Mouse (Mus musculus) lung, embryonic 15.5 days (tissue): ENCODE data around the gene Pom121l12. TPM values are rescaled to one million over a fixed set of nuclear protein-coding genes. Genes with fewer than 3 reads are reported as not detected.

Experiments
- ATAC-seq: fragments of 200-750 bp; cut with Nextera tagmentation; 2 replicates; pipeline ENCODE4 v1.8.0; 2017; ENCODE audit warnings: moderate number of reproducible peaks, borderline replicate concordance; ENCODE audit not compliant: low FRiP score, low TSS enrichment; ENCODE audit errors: extremely low read depth
- H3K27ac ChIP-seq: fragments of 300-500 bp; sonication (generic); 2 replicates; pipeline ENCODE4 v1.5.1; 2015; ENCODE audit warnings: moderate library complexity, mild to moderate bottlenecking, inconsistent platforms
- H3K27me3 ChIP-seq: fragments of 300-500 bp; sonication (generic); 2 replicates; pipeline ENCODE4 v1.6.1; 2015; ENCODE audit warnings: inconsistent platforms
- H3K36me3 ChIP-seq: fragments of 300-500 bp; sonication (generic); 2 replicates; pipeline ENCODE4 v1.6.1; 2015; ENCODE audit warnings: inconsistent platforms
- H3K4me1 ChIP-seq: fragments of 300-500 bp; sonication (generic); 2 replicates; pipeline ENCODE4 v1.6.1; 2015; ENCODE audit warnings: inconsistent platforms
- H3K4me2 ChIP-seq: fragments of 300-500 bp; sonication (generic); 2 replicates; pipeline ENCODE4 v1.6.1; 2015; ENCODE audit warnings: inconsistent platforms, mild to moderate bottlenecking, moderate library complexity
- H3K4me3 ChIP-seq: fragments of 300-500 bp; sonication (generic); 2 replicates; pipeline ENCODE4 v1.5.1; 2015; ENCODE audit warnings: mild to moderate bottlenecking, inconsistent platforms
- H3K9ac ChIP-seq: fragments of 300-500 bp; sonication (generic); 2 replicates; pipeline ENCODE4 v1.6.1; 2015; ENCODE audit warnings: inconsistent platforms
- H3K9me3 ChIP-seq: fragments of 300-500 bp; sonication (generic); 2 replicates; pipeline ENCODE4 v1.6.1; 2016; ENCODE audit warnings: inconsistent platforms
- WGBS: fragments of 180-500 bp; shearing (Covaris S2); methylation state at CpG from one replicate; pipeline ENCODE4 v1.1.7; 2015; 5-methylcytosine and 5-hydroxymethylcytosine counted together
- polyA plus RNA-seq: library from polyadenylated mRNA; unstranded; fragments of >200 nt; fragmentation: Nextera tagmentation; extraction: Ambion mirVana; gene quantifications from 2 replicates; pipeline ENCODE4 v1.2.1, GENCODE M21; 2015

Gene Pom121l12
- not detected in 2 replicates for polyA plus RNA-seq

GRCm38 (mm10) chr11:14598976-14599375 lies at the start of gene Pom121l12:
Gene Pom121l12, plus strand, starts transcription at chr11:14599276.
- Histone ChIP-seq H3K4me3 (no peak within 1 kb of the TSS), H3K36me3 (no peaks in the 10 kb centered on the region), H3K9ac (no peak within 1 kb of the TSS), H3K27ac (no peak within 1 kb of the TSS), H3K4me2 (no peak within 1 kb of the TSS), H3K9me3 (no peaks in the 10 kb centered on the region), H3K4me1 (no peaks in the 10 kb centered on the region), H3K27me3 (no peaks in the 10 kb centered on the region)
- ATAC-seq = no peak
- 84% methylated on average over 11 of the region's 11 CpGs for WGBS

- Histone ChIP-seq H3K27me3 (no peaks in the 10 kb centered on the region), H3K9ac (no peak overlapping the region), H3K4me3 (no peak overlapping the region), H3K27ac (no peak overlapping the region), H3K9me3 (no peaks in the 10 kb centered on the region), H3K4me2 (no peak overlapping the region), H3K36me3 (no peaks in the 10 kb centered on the region), H3K4me1 (no peaks in the 10 kb centered on the region)
- no peak for ATAC-seq
- WGBS = 85% methylated on average over 2 of the region's 2 CpGs
These were observed 12.8 kb downstream of the Pom121l12 start for GRCm38 (mm10) chr11:14611859-14612258.
